Mouse (Mus musculus): ENCODE measurements at regions not wholly inside any gene's neighbourhood (a gene's known extent, or its start where the extent isn't known, plus 50 kb on each side); places are given as distances from the start of the nearest gene placed in this dataset.
A peak's percentile ranks its signal among the peaks of the same experiment; 100 is the strongest.

DNA sequence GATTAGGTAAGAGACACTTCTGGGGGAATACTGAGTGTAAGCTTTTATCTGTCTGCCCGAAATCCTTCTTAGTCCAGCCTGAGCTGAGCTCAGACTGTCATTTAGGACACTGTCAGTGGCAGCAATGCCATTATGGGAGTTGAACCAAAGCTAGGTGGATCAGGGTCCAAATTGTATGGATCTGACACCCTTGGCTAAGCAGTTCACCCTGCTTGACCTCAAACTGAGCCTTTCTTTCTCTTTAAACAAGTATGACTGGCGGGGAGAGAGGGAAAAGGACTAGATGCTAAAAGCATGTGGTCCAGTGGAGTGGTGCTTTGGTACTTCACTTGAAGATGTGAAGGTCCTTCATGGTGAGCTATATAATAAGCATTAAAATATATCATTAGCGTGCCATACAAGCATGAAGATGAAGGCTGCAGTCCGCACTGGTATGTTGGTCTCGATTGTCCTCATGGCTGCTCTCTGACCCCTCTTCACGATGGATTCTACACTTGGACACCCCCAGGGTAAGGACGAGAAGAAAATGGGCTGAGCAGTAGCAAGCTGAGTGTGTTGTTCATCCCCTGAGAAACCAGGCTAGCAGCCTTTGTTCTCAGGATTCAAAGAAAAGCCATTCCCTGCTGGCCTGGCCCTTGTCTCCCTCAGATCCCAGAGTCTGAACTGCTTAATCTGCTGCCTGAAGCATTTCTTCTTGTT is 262.7 kb upstream of the B3gat1 start:
- peaks cover 0 to 17% of the 10 kb centered on the region in 2 experiments; a peak in 2 of 4 replicates for H3K4me1 ChIP-seq (ENCODE audit: control insufficient read depth in 1 of 2, insufficient read depth in 2 of 2)
- no peak for TF ChIP-seq SMC3 (IDR thresholded peaks at IDR 0.05; ENCODE audit: low read depth, low read length)
- TF ChIP-seq CHD1 (IDR thresholded peaks at IDR 0.05; ENCODE audit: low read depth, low read length), result no peak
- no peak for TF ChIP-seq MAX (IDR thresholded peaks at IDR 0.05; ENCODE audit: low read length)
- no peak for TF ChIP-seq TCF12 (IDR thresholded peaks at IDR 0.05; ENCODE audit: low read depth, low read length)
- no peak for TF ChIP-seq USF2 (conservative IDR thresholded peaks at IDR 0.05; ENCODE audit: low read depth, low read length)
- TF ChIP-seq NELFE (IDR thresholded peaks at IDR 0.05; ENCODE audit: low read depth, low read length), result no peak
- TF ChIP-seq SIN3A (IDR thresholded peaks at IDR 0.05; ENCODE audit: low read length), result no peak
- TF ChIP-seq E2F4 (IDR thresholded peaks at IDR 0.05; ENCODE audit: insufficient replicate concordance, low read depth, low read length), result no peak
- TF ChIP-seq GABPA (IDR thresholded peaks at IDR 0.05; ENCODE audit: insufficient replicate concordance, low read depth, low read length), result no peak
- TF ChIP-seq PAX5 (IDR thresholded peaks at IDR 0.05; ENCODE audit: low read length), result no peak
- TF ChIP-seq MXI1 (IDR thresholded peaks at IDR 0.05; ENCODE audit: low read depth, low read length), result no peak
- TF ChIP-seq ZNF384 (IDR thresholded peaks at IDR 0.05; ENCODE audit: low read depth, low read length), result no peak
- no peak for TF ChIP-seq BHLHE40 (IDR thresholded peaks at IDR 0.05; ENCODE audit: low read depth, low read length)
- TF ChIP-seq HCFC1 (IDR thresholded peaks at IDR 0.05; ENCODE audit: low read depth, low read length), result no peak
- no peak for TF ChIP-seq EP300 (IDR thresholded peaks at IDR 0.05; ENCODE audit: low read length)
- peaks cover 5% of the 10 kb centered on the region for H3K27me3 ChIP-seq (replicated peaks)
- no peak overlapping the region for H3K27ac ChIP-seq (ENCODE audit: insufficient read depth, low read depth)
- H3K4me3 ChIP-seq (replicated peaks in 1 of 3; ENCODE audit: low read depth in 2 of 3, low read length in 2 of 3, poor library complexity in 1 of 3), result no peak overlapping the region
- in situ Hi-C loops (cut with MboI; ENCODE audit: low pct_ligation_motif_present, low pct_unique_long_range_greater_than_20kb, low sequenced_read_pairs), result no loop called here
- dilution Hi-C loops (cut with MboI; ENCODE audit: extremely low pct_ligation_motif_present, extremely low pct_unique_long_range_greater_than_20kb, low sequenced_read_pairs), result no loop called here
- H3K36me3 ChIP-seq (replicated peaks in 1 of 2; ENCODE audit: control insufficient read depth in 1 of 2, insufficient read depth in 1 of 2, low read length in 1 of 2), result no peaks in the 10 kb centered on the region
- no peaks in the 10 kb centered on the region for H3K79me2 ChIP-seq (replicated peaks; ENCODE audit: control insufficient read depth, extremely low read depth, insufficient read depth, poor library complexity, severe bottlenecking)
- H3K4me2 ChIP-seq (ENCODE audit: insufficient read depth, low read depth, poor library complexity, severe bottlenecking), result no peak overlapping the region
- H3K9ac ChIP-seq (ENCODE audit: insufficient read depth, low read depth), result no peak overlapping the region
- no peak for DNase-seq (ENCODE audit: extremely low read depth)
- H3K9me3 ChIP-seq (replicated peaks; ENCODE audit: low read length), result no peaks in the 10 kb centered on the region

DNA sequence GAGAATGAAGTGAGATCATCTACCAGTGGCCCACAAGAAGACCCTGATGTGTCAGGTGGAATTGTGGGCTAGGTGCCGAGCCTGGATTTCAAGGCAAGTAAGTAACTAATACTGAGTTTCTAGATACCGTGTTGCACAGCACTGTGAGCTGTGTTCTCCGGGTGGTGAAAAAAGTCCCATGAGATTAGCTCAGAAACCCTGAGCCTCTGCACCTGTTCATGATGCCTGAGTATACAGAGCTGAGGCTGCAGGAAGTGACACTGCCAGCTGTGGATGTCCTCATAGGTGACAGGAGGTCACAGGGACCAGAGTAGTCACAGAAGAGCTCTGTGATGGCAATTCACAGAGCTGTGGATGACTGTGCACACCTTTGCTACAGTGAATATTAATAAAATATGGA is 257.2 kb upstream of the B3gat1 start:
- peaks cover 9% of the 10 kb centered on the region for H3K27me3 ChIP-seq (replicated peaks)
- H3K4me1 ChIP-seq (ENCODE audit: control insufficient read depth in 1 of 2, insufficient read depth in 2 of 2), result peaks cover 4 to 48% of the 10 kb centered on the region in 2 experiments; a peak in 3 of 4 replicates
- H3K36me3 ChIP-seq (replicated peaks in 1 of 2; ENCODE audit: control insufficient read depth in 1 of 2, insufficient read depth in 1 of 2, low read length in 1 of 2), result no peaks in the 10 kb centered on the region
- no peaks in the 10 kb centered on the region for H3K79me2 ChIP-seq (replicated peaks; ENCODE audit: control insufficient read depth, extremely low read depth, insufficient read depth, poor library complexity, severe bottlenecking)
- TF ChIP-seq NELFE (IDR thresholded peaks at IDR 0.05; ENCODE audit: low read depth, low read length) (no peak), ZNF384 (IDR thresholded peaks at IDR 0.05; ENCODE audit: low read depth, low read length) (peak; percentile 72), HCFC1 (IDR thresholded peaks at IDR 0.05; ENCODE audit: low read depth, low read length) (no peak), TCF12 (IDR thresholded peaks at IDR 0.05; ENCODE audit: low read depth, low read length) (peak; percentile 78), GABPA (IDR thresholded peaks at IDR 0.05; ENCODE audit: insufficient replicate concordance, low read depth, low read length) (no peak), USF1 (IDR thresholded peaks at IDR 0.05; ENCODE audit: low read depth, low read length) (no peak), EP300 (IDR thresholded peaks at IDR 0.05; ENCODE audit: low read length) (peak; percentile 71; the same call in 1 of the 2 replicates), ETS1 (conservative IDR thresholded peaks at IDR 0.05; ENCODE audit: low read depth, low read length) (peak; percentile 75), MAFK (IDR thresholded peaks at IDR 0.05; ENCODE audit: insufficient replicate concordance, low read length) (no peak), SMC3 (IDR thresholded peaks at IDR 0.05; ENCODE audit: low read depth, low read length) (no peak), ELF1 (IDR thresholded peaks at IDR 0.05; ENCODE audit: low read depth, low read length) (no peak), NRF1 (IDR thresholded peaks at IDR 0.05; ENCODE audit: low read depth, low read length) (no peak), IRF4 (IDR thresholded peaks at IDR 0.05; ENCODE audit: low read depth, low read length) (no peak), CHD1 (IDR thresholded peaks at IDR 0.05; ENCODE audit: low read depth, low read length) (no peak), USF2 (conservative IDR thresholded peaks at IDR 0.05; ENCODE audit: low read depth, low read length) (no peak), PAX5 (IDR thresholded peaks at IDR 0.05; ENCODE audit: low read length) (no peak), JUND (conservative IDR thresholded peaks at IDR 0.05; ENCODE audit: low read depth, low read length) (no peak), MXI1 (IDR thresholded peaks at IDR 0.05; ENCODE audit: low read depth, low read length) (no peak), BHLHE40 (IDR thresholded peaks at IDR 0.05; ENCODE audit: low read depth, low read length) (no peak)
- in situ Hi-C loops (cut with MboI; ENCODE audit: low pct_ligation_motif_present, low pct_unique_long_range_greater_than_20kb, low sequenced_read_pairs) (no loop called here), dilution Hi-C loops (cut with MboI; ENCODE audit: extremely low pct_ligation_motif_present, extremely low pct_unique_long_range_greater_than_20kb, low sequenced_read_pairs) (no loop called here)
- no peak overlapping the region for H3K27ac ChIP-seq (ENCODE audit: insufficient read depth, low read depth)
- no peak overlapping the region for H3K4me2 ChIP-seq (ENCODE audit: insufficient read depth, low read depth, poor library complexity, severe bottlenecking)
- no peaks in the 10 kb centered on the region for H3K9me3 ChIP-seq (replicated peaks; ENCODE audit: low read length)
- no peak overlapping the region for H3K9ac ChIP-seq (ENCODE audit: insufficient read depth, low read depth)
- H3K4me3 ChIP-seq (replicated peaks in 1 of 3; ENCODE audit: low read depth in 2 of 3, low read length in 2 of 3, poor library complexity in 1 of 3), result no peak overlapping the region
- peak; percentile 85 for DNase-seq (ENCODE audit: extremely low read depth)
